Mouse (Mus musculus): ENCODE measurements around the gene Elmo1.

- TF ChIP-seq CTCF (IDR thresholded peaks at IDR 0.05 in 2 of 3, conservative IDR thresholded peaks at IDR 0.05 in 1 of 3; ENCODE audit: control insufficient read depth in 1 of 3, insufficient read depth in 1 of 3, low read depth in 2 of 3, low read length in 3 of 3, poor library complexity in 1 of 3, severe bottlenecking in 1 of 3) (no peak), POLR2A (IDR thresholded peaks at IDR 0.05; ENCODE audit: control insufficient read depth in 1 of 2, insufficient read depth in 1 of 2, low read depth in 1 of 2, low read length in 2 of 2, poor library complexity in 1 of 2) (no peak), JUND (IDR thresholded peaks at IDR 0.05; ENCODE audit: low read depth, low read length) (no peak), MAFK (IDR thresholded peaks at IDR 0.05; ENCODE audit: borderline replicate concordance, low read depth, low read length) (no peak), USF2 (IDR thresholded peaks at IDR 0.05; ENCODE audit: borderline replicate concordance in 1 of 2, insufficient read depth in 1 of 2, low read depth in 1 of 2, low read length in 2 of 2) (no peak), MAZ (IDR thresholded peaks at IDR 0.05; ENCODE audit: low read depth, low read length) (no peak), MYC (IDR thresholded peaks at IDR 0.05; ENCODE audit: low read depth, low read length) (no peak), NRF1 (IDR thresholded peaks at IDR 0.05; ENCODE audit: insufficient read depth, low read depth, low read length, poor library complexity, severe bottlenecking) (no peak), USF1 (IDR thresholded peaks at IDR 0.05; ENCODE audit: low read depth, low read length) (no peak), KAT2A (conservative IDR thresholded peaks at IDR 0.05; ENCODE audit: low read depth, low read length) (no peak), EP300 (IDR thresholded peaks at IDR 0.05; ENCODE audit: low read depth in 1 of 2, low read length in 2 of 2) (no peak), GATA1 (IDR thresholded peaks at IDR 0.05; ENCODE audit: low read depth, low read length) (no peak), POLR2AphosphoS2 (IDR thresholded peaks at IDR 0.05; ENCODE audit: low read length) (no peak), RAD21 (IDR thresholded peaks at IDR 0.05; ENCODE audit: low read depth, low read length) (no peak)
Observed at GRCm38 (mm10) chr13:20439488-20439887, 349.1 kb downstream of the Elmo1 start.
